Mouse (Mus musculus) midbrain, postnatal 0 days (tissue): ENCODE measurements at regions not wholly inside any gene's neighbourhood (a gene's known extent, or its start where the extent isn't known, plus 50 kb on each side); places are given as distances from the start of the nearest gene placed in this dataset.

Source experiments
- ATAC-seq: fragments of 200-750 bp; cut with Nextera tagmentation; 2 replicates; pipeline ENCODE4 v1.8.0; 2017; ENCODE audit warnings: moderate number of reproducible peaks, mild to moderate bottlenecking, moderate TSS enrichment, moderate library complexity; ENCODE audit not compliant: low FRiP score
- DNase-seq: peaks from one replicate; pipeline ENCODE4 v3.0.0-alpha.2; 2015; ENCODE audit warnings: low spot score
- H3K27ac ChIP-seq: fragments of 300-500 bp; sonication (generic); 2 replicates; pipeline ENCODE4 v1.5.1; 2014; ENCODE audit warnings: low read depth, mild to moderate bottlenecking, low read length, mixed read lengths
- H3K27me3 ChIP-seq: fragments of 300-500 bp; sonication (generic); 2 replicates; pipeline ENCODE4 v1.6.1; 2014; ENCODE audit warnings: low read length, control low read depth, mixed read lengths; ENCODE audit not compliant: insufficient read depth
- H3K36me3 ChIP-seq: fragments of 300-500 bp; sonication (generic); 2 replicates; pipeline ENCODE4 v1.6.1; 2014; ENCODE audit warnings: low read length, control low read depth, mixed read lengths; ENCODE audit not compliant: insufficient read depth
- H3K4me1 ChIP-seq: fragments of 300-500 bp; sonication (generic); 2 replicates; pipeline ENCODE4 v1.6.1; 2014; ENCODE audit warnings: mild to moderate bottlenecking, control low read depth, antibody characterized with exemption, low read length, mixed read lengths; ENCODE audit not compliant: insufficient read depth
- H3K4me2 ChIP-seq: fragments of 300-500 bp; sonication (generic); 2 replicates; pipeline ENCODE4 v1.6.1; 2014; ENCODE audit warnings: low read depth, mild to moderate bottlenecking, low read length, mixed read lengths; ENCODE audit not compliant: poor library complexity, severe bottlenecking
- H3K4me3 ChIP-seq: fragments of 300-500 bp; sonication (generic); 2 replicates; pipeline ENCODE4 v1.5.1; 2014; ENCODE audit warnings: low read depth, mild to moderate bottlenecking, low read length, moderate library complexity
- H3K9ac ChIP-seq: fragments of 300-500 bp; sonication (generic); replicated peaks from 2 replicates; pipeline ENCODE4 v1.6.1; 2014; ENCODE audit warnings: mild to moderate bottlenecking, low read length, moderate library complexity, mixed read lengths; ENCODE audit not compliant: poor library complexity, severe bottlenecking
- H3K9me3 ChIP-seq: fragments of 300-500 bp; sonication (generic); 2 replicates; pipeline ENCODE4 v1.6.1; 2016; ENCODE audit warnings: low read length, control low read depth
- CTCF ChIP-seq: IDR thresholded peaks from 2 replicates; pipeline ENCODE4 v1.5.1; 2016; ENCODE audit warnings: antibody characterized with exemption, mild to moderate bottlenecking
- WGBS: fragments of 180-500 bp; shearing (Covaris S2); extraction: QIAGEN DNeasy Blood & Tissue Kit; methylation state at CpG from one replicate; pipeline ENCODE4 v1.1.7; 2014; 5-methylcytosine and 5-hydroxymethylcytosine counted together

DNA sequence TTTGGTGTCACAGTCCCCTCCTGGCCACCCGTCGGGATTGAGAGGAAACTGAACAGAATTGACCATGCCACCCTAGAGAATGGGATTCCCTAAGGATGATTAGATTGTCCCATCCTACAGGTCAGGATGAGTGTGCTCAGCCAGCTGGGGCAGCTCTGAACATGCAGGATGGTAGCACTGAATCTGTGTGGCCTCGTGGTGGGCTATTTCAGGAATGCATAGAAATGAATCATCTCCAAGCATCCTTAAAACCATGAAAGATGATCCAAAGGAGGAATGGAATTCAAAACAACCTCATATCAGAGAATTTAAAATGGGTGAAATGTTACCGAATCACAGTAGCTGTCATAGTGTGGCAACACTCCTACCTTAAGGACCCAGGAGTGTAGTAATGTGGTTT, 187.9 kb downstream of the Tmem182 start:
- no peaks in the 10 kb centered on the region for H3K36me3 ChIP-seq
- DNase-seq = no peak
- H3K27ac ChIP-seq = no peak overlapping the region
- 92% methylated on average over 4 of the region's 4 CpGs for WGBS
- H3K9ac ChIP-seq = no peak overlapping the region
- no peaks in the 10 kb centered on the region for H3K4me1 ChIP-seq
- no peak for TF ChIP-seq CTCF
- no peak overlapping the region for H3K4me2 ChIP-seq
- no peak for ATAC-seq
- no peaks in the 10 kb centered on the region for H3K27me3 ChIP-seq
- no peaks in the 10 kb centered on the region for H3K9me3 ChIP-seq
- no peak overlapping the region for H3K4me3 ChIP-seq

DNA sequence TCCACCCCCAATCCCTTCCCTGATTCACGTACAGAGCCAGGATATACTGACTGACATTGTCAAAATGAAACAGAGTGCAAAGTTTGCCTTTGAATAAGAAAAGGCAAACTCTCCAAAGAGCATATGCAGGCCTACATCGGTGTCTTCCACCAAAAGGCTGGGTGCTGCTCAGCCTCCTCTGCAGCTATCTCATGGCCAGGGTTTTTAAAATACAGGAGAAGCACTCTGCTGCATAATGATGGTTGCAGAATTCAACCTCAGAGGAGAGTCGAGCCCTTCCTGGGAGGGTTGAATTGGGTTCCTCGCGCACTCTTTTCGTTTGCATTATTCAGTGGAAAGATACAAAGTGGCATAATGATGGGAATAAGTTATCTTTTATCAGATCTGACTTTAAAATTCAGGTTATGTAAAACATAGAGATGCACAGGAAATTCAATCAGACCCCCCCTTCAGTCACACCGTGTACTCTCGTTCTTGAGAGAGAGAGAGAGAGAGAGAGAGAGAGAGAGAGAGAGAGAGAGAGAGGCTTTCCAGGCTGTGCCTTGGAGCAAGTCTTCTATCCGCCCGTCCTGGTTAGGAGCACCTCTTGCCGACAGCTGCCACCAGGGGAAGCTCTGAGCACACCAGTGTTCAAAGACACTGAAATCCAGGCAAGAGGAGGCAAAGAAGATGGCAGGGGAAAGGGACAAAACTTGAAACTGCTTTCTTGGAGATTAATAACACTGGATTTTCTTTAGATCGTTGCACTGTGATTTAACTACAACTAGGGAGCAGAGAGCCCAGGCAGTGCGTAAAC, 196.0 kb downstream of the Tmem182 start:
- peak; percentile 64 for DNase-seq
- 0 out of 2 replicates have a peak, but pooled peaks have one; percentile 56 for ATAC-seq
- Histone ChIP-seq H3K4me3 (no peak overlapping the region), H3K9me3 (no peaks in the 10 kb centered on the region), H3K36me3 (no peaks in the 10 kb centered on the region), H3K9ac (no peak overlapping the region), H3K4me1 (no peaks in the 10 kb centered on the region), H3K27ac (no peak overlapping the region), H3K27me3 (no peaks in the 10 kb centered on the region), H3K4me2 (no peak overlapping the region)
- 32% methylated on average over 13 of the region's 13 CpGs for WGBS
- TF ChIP-seq CTCF = peak; percentile 87

- H3K36me3 ChIP-seq = no peaks in the 10 kb centered on the region
Measured at GRCm38 (mm10) chr1:41002006-41002405, 196.6 kb downstream of the Tmem182 start.

DNA sequence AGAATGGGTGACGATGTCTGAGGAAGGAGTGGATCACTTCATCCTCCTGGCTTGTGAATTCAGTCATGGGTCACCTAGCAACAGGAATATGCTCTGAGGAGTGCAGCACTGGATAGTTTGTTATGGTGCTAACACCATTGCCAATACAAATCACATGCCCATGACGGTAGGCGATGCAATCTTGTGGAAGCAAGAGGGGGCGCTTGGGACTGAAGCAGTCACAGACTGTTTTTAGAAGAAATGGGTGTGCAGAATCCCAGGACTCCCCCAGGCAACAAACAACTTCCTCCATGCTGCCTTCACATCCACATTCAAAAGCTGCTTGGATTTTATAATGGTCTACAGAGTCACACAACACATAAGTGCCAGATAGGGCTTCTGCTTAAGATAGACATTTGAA, 221.5 kb downstream of the Tmem182 start:
- Histone ChIP-seq H3K9me3 (no peaks in the 10 kb centered on the region), H3K9ac (no peak overlapping the region), H3K4me1 (no peaks in the 10 kb centered on the region), H3K36me3 (no peaks in the 10 kb centered on the region), H3K27me3 (no peaks in the 10 kb centered on the region), H3K4me3 (no peak overlapping the region), H3K4me2 (no peak overlapping the region), H3K27ac (no peak overlapping the region)
- 70% methylated on average over 4 of the region's 4 CpGs for WGBS
- TF ChIP-seq CTCF = no peak
- DNase-seq = no peak
- ATAC-seq = no peak

More at GRCm38 (mm10) chr1:41002006-41002405, 196.6 kb downstream of the Tmem182 start:
- Histone ChIP-seq H3K9me3 (no peaks in the 10 kb centered on the region), H3K4me2 (no peak overlapping the region), H3K4me1 (no peaks in the 10 kb centered on the region), H3K9ac (no peak overlapping the region), H3K27ac (no peak overlapping the region), H3K27me3 (no peaks in the 10 kb centered on the region), H3K4me3 (no peak overlapping the region)
- DNase-seq (no peak), ATAC-seq (no peak)
- WGBS = 50% methylated on average over 9 of the region's 9 CpGs
- TF ChIP-seq CTCF = no peak

GRCm38 (mm10) chr1:41027540-41027978, 222.2 kb downstream of the Tmem182 start:
- TF ChIP-seq CTCF = no peak
- Histone ChIP-seq H3K4me2 (no peak overlapping the region), H3K9ac (no peak overlapping the region), H3K4me1 (no peaks in the 10 kb centered on the region), H3K36me3 (no peaks in the 10 kb centered on the region), H3K4me3 (no peak overlapping the region), H3K27ac (no peak overlapping the region), H3K27me3 (no peaks in the 10 kb centered on the region), H3K9me3 (no peaks in the 10 kb centered on the region)
- ATAC-seq (peak; percentile 60), DNase-seq (peak; percentile 53)
- WGBS = 28% methylated on average over 4 of the region's 4 CpGs

DNA sequence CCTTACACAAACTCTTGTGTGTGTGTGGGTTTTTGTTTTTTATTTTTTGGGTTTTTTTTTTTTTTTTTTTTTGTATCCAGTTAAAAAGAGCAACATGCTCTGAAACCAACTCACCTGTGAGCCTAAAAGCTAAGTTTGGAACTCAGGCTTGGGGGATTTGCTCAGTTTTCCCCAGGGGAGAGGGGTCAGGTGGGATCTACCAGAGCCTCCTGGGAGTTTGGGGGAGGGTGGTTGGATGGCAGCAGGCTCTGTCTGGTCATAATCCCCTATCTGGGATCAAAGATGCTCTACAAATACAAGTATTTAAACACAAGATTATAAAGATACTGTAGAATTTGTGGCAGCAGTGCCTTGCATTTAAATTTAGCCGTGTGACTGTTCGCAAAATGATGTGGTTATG, 222.6 kb downstream of the Tmem182 start:
- Histone ChIP-seq H3K4me3 (no peak overlapping the region), H3K4me2 (no peak overlapping the region), H3K36me3 (no peaks in the 10 kb centered on the region), H3K4me1 (no peaks in the 10 kb centered on the region), H3K27ac (no peak overlapping the region), H3K9ac (no peak overlapping the region), H3K27me3 (no peaks in the 10 kb centered on the region), H3K9me3 (no peaks in the 10 kb centered on the region)
- no peak for TF ChIP-seq CTCF
- no peak for ATAC-seq
- DNase-seq = no peak
- 39% methylated on average over 2 of the region's 2 CpGs for WGBS
